Mouse (Mus musculus) erythroblast, embryonic 14.5 days (primary cell): ENCODE measurements around the gene Prdx5.

ENCODE experiments used
- GATA1 ChIP-seq: IDR thresholded peaks from 2 replicates; pipeline ENCODE4 v1.6.1; 2012; ENCODE audit warnings: low read length, inconsistent platforms, mixed read lengths
- TAL1 ChIP-seq: IDR thresholded peaks from 3 replicates; pipeline ENCODE4 v1.6.1; 2012; ENCODE audit warnings: low read length, inconsistent platforms, mixed read lengths

DNA sequence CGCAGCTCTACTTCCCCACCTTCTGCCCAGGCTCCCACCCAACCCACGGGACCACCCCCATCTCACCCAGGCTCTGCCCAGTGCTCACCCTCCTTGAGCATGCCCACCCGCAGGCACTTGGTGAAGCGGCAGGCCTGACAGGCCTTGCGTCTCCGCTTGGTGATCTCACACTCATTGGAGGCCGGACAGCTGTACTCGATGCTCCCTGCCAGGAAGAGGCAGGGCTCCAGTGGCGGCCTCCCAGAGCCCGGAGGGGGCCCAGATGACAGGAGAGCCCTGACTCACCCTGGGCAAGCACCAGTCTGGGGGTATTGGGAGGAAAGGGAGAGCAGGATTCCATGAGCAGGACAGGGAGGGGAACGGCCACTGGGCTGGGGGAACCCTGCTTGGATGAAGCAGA is 4.1 kb upstream of the Prdx5 start:
- TF ChIP-seq TAL1: no peak
- TF ChIP-seq GATA1: no peak
